Mouse (Mus musculus) ovary, postnatal 36 days (tissue): ENCODE results near the gene Prrt1.

Experiments used
- DNase-seq: peaks from one replicate; pipeline ENCODE4 v3.0.0; 2022; ENCODE audit warnings: low spot score, mixed read lengths

The Prrt1 gene

GRCm38 (mm10) chr17:34671151-34672066, 42.1 kb downstream of the Prrt1 start:
- DNase-seq, result no peak

DNA sequence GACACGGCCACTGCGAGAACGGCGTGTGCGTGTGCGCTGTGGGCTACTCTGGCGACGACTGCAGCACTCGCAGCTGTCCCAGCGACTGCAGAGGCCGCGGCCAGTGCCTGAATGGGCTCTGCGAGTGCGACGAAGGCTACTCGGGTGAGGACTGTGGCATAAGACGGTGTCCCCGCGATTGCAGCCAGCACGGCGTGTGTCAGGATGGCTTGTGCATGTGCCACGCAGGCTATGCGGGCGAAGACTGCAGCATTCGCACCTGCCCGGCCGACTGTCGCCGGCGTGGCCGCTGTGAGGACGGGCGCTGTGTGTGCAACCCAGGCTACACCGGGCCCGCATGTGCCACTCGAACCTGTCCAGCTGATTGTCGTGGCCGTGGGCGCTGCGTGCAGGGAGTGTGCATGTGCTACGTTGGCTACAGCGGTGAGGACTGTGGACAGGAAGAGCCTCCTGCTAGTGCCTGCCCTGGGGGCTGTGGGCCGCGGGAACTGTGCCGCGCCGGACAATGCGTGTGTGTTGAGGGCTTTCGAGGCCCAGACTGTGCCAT, 43.0 kb downstream of the Prrt1 start:
- no peak for DNase-seq

GRCm38 (mm10) chr17:34673139-34673538, 43.8 kb downstream of the Prrt1 start:
- no peak for DNase-seq

- DNase-seq, result no peak
These were observed 45.3 kb downstream of the Prrt1 start for GRCm38 (mm10) chr17:34674524-34675204.

GRCm38 (mm10) chr17:34675205-34676092, 46.1 kb downstream of the Prrt1 start:
- no peak for DNase-seq

DNA sequence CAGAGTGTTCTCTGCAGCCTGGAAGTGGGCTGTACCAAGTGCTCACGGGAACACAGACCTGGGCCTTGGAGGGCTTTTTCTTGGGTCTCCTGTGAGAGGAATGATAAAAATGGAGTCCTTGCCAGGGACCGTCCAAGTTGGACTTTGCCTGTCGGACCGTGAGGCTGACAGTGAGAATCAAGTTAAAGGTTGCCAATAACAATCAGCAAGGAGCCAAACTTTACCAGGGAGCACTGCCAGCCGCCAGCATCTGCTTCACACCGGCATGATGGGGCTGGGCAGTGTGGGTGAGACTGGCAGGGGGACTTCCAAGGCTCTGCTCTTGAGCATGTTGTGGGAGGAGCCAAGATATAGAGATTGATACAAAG, 46.7 kb downstream of the Prrt1 start:
- no peak for DNase-seq

GRCm38 (mm10) chr17:34676671-34677070, 47.3 kb downstream of the Prrt1 start:
- DNase-seq, result no peak

GRCm38 (mm10) chr17:34680191-34680590, 50.9 kb downstream of the Prrt1 start:
- DNase-seq, result no peak

DNA sequence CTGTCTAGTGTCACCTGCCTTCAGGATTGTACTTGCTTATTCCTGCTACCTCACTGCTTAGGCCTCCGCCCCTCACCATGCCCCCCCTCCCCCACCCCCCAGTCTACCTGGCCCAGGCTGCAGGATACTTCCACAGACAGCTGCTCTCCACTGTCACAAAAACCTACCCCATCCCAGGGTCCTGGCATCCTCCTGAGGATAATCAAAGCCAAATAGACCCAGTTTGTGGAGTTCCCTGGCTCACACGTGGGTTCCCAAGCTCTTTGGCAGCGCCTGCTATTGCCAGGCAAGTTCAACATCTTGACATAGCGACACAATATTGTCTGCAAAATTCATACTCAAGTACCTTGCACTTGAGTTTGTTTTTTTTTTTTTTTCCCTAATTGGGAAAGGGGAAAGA, 51.3 kb downstream of the Prrt1 start:
- DNase-seq, result no peak

DNA sequence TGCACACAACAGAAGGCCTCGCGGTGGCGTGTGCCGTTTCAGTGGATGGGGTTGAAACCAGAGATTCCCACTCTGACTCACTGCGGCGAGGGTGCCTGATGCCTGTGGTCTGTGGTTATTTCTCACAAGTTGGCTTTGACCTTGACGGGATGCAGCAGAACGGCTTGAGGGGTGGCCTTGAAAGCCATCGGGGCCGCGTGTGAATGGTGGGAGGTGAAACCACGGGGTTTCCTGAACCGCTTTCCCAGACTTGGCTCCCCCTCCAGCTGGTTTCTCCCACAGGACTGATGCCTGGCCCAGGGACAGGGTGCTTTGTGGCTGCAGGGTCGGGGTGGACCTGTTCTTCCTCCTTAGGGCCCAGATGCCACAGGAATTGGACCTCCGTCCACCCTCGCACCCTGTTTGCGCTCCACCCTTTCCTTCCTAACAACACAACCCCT, 51.8 kb downstream of the Prrt1 start:
- DNase-seq, result peak; percentile 67

DNA sequence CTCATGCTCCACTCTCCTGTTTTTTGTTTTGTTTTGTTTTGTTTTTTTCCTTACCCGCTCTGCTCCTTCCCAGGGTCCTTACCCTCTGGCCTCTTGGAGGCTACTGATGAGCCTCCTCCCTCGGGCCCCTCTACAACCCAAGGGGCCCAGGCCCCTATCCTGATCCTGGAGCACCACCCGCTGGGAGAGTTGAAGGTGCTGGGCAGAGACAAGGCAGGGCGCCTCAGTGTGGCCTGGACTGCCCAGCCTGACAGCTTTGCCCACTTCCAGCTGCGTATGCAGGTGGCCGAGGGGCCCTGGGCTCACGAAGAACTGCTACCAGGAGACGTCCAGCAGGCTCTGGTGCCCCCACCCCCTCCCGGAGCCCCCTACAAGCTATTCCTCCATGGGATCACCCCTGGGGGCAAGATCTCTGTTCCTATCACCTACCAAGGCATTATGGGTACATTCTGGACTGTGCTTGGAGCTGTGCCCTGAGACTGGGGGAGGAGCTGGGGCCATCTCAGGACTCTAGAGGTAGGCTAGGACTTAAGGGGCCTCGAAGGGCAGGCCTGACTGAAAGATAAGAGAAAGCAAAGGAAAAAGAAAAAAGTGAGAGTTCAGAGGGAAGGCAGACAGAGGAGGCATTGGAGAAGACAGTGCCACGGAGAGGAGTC, 52.7 kb downstream of the Prrt1 start:
- DNase-seq, result peak; percentile 14
